Mouse (Mus musculus) heart, postnatal 0 days (tissue): ENCODE measurements around the gene Slc37a1. TPM values are rescaled to one million over a fixed set of nuclear protein-coding genes. Genes with fewer than 3 reads are reported as not detected.

Experiments used
- ATAC-seq: fragments of 200-750 bp; cut with Nextera tagmentation; 2 replicates; pipeline ENCODE4 v1.8.0; 2017; ENCODE audit warnings: low read depth, moderate number of reproducible peaks, moderate library complexity; ENCODE audit not compliant: insufficient read depth
- DNase-seq: peaks from one replicate; pipeline ENCODE4 v3.0.0-alpha.2; 2016; ENCODE audit warnings: low spot score
- H3K27ac ChIP-seq: fragments of 300-500 bp; sonication (generic); 2 replicates; pipeline ENCODE4 v1.5.1; 2014; ENCODE audit warnings: low read depth, mild to moderate bottlenecking
- H3K27me3 ChIP-seq: fragments of 300-500 bp; sonication (generic); 2 replicates; pipeline ENCODE4 v1.6.1; 2014; ENCODE audit warnings: low read length, mixed read lengths; ENCODE audit not compliant: control insufficient read depth, insufficient read depth
- H3K36me3 ChIP-seq: fragments of 300-500 bp; sonication (generic); replicated peaks from 2 replicates; pipeline ENCODE4 v1.6.1; 2014; ENCODE audit warnings: low read length, mixed read lengths; ENCODE audit not compliant: control insufficient read depth, insufficient read depth
- H3K4me1 ChIP-seq: fragments of 300-500 bp; sonication (generic); 2 replicates; pipeline ENCODE4 v1.6.1; 2014; ENCODE audit warnings: antibody characterized with exemption; ENCODE audit not compliant: control insufficient read depth, insufficient read depth
- H3K4me2 ChIP-seq: fragments of 300-500 bp; sonication (generic); 2 replicates; pipeline ENCODE4 v1.6.1; 2014; ENCODE audit warnings: low read depth, mild to moderate bottlenecking, low read length, moderate library complexity
- H3K4me3 ChIP-seq: fragments of 300-500 bp; sonication (generic); 2 replicates; pipeline ENCODE4 v1.5.1; 2014; ENCODE audit warnings: low read depth, low read length
- H3K9ac ChIP-seq: fragments of 300-500 bp; sonication (generic); replicated peaks from 2 replicates; pipeline ENCODE4 v1.6.1; 2014; ENCODE audit warnings: low read depth, low read length, mixed read lengths
- H3K9me3 ChIP-seq: fragments of 300-500 bp; sonication (generic); replicated peaks from 2 replicates; pipeline ENCODE4 v1.6.1; 2016; ENCODE audit warnings: low read length; ENCODE audit not compliant: control insufficient read depth
- CTCF ChIP-seq: IDR thresholded peaks from 2 replicates; pipeline ENCODE4 v1.5.1; 2016; ENCODE audit warnings: antibody characterized with exemption, control low read depth, low read depth
- EP300 ChIP-seq: IDR thresholded peaks from 2 replicates; pipeline ENCODE4 v1.6.1; 2016; ENCODE audit warnings: antibody characterized with exemption, low read depth
- WGBS: fragments of 180-500 bp; shearing (Covaris S2); extraction: QIAGEN DNeasy Blood & Tissue Kit; methylation state at CpG from one replicate; pipeline ENCODE4 v1.1.7; 2014; 5-methylcytosine and 5-hydroxymethylcytosine counted together
- polyA plus RNA-seq: library from polyadenylated mRNA; unstranded; fragments of >200 nt; fragmentation: Nextera tagmentation; extraction: Ambion mirVana; gene quantifications from 2 replicates; pipeline ENCODE4 v1.2.1, GENCODE M21; 2015
- total RNA-seq: library from RNA; depleted of rRNA; stranded (reverse); fragments of >200 nt; gene quantifications from 2 replicates; pipeline ENCODE4 v1.2.3, GENCODE M21; 2014; ENCODE audit warnings: low replicate concordance

Slc37a1 gene
- total and polyA plus RNA-seq, 2 experiments from 2014 or later: 13.5 to 37.9 TPM

- Histone ChIP-seq H3K4me1 (peaks cover 30% of the 10 kb centered on the region), H3K9me3 (no peaks in the 10 kb centered on the region), H3K36me3 (no peaks in the 10 kb centered on the region), H3K27ac (no peak overlapping the region), H3K9ac (peak overlapping the region; percentile 63; the same call in 1 of the 2 replicates), H3K4me3 (peak overlapping the region; percentile 63), H3K4me2 (peak overlapping the region; percentile 98), H3K27me3 (no peaks in the 10 kb centered on the region)
- TF ChIP-seq EP300 (no peak), CTCF (no peak; the same call in 1 of the 2 replicates)
- DNase-seq (peak; percentile 46), ATAC-seq (peak; percentile 47; the same call in 1 of the 2 replicates)
- 25% methylated on average over 25 of the region's 25 CpGs for WGBS
Observed at GRCm38 (mm10) chr17:31295215-31295891, 8.8 kb downstream of the Slc37a1 start.

GRCm38 (mm10) chr17:31295892-31296781 is 9.5 kb downstream of the Slc37a1 start:
- under 1% methylated on average over 68 of the region's 68 CpGs for WGBS
- H3K27ac ChIP-seq: peak overlapping the region; percentile 67
- peak; percentile 78 for ATAC-seq
- peak overlapping the region; percentile 98 for H3K4me2 ChIP-seq
- no peak for TF ChIP-seq EP300
- TF ChIP-seq CTCF: no peak
- peak overlapping the region; percentile 63 for H3K4me3 ChIP-seq
- peaks cover 30% of the 10 kb centered on the region for H3K4me1 ChIP-seq
- H3K9me3 ChIP-seq: no peaks in the 10 kb centered on the region
- no peaks in the 10 kb centered on the region for H3K27me3 ChIP-seq
- peak; percentile 80 for DNase-seq
- no peaks in the 10 kb centered on the region for H3K36me3 ChIP-seq
- H3K9ac ChIP-seq: peak overlapping the region; percentile 63

- no peaks in the 10 kb centered on the region for H3K36me3 ChIP-seq
- peak overlapping the region; percentile 63 for H3K4me3 ChIP-seq
- TF ChIP-seq EP300: no peak
- 0 out of 2 replicates have a peak, but pooled peaks have one; percentile 16 for TF ChIP-seq CTCF
- H3K27ac ChIP-seq: peak overlapping the region; percentile 67; the same call in 1 of the 2 replicates
- 3% methylated on average over 7 of the region's 7 CpGs for WGBS
- H3K4me1 ChIP-seq: peaks cover 30% of the 10 kb centered on the region
- H3K4me2 ChIP-seq: peak overlapping the region; percentile 98
- H3K9me3 ChIP-seq: no peaks in the 10 kb centered on the region
- ATAC-seq (peak; percentile 50), DNase-seq (peak; percentile 78)
- H3K9ac ChIP-seq: no peak overlapping the region
- no peaks in the 10 kb centered on the region for H3K27me3 ChIP-seq
Observed at GRCm38 (mm10) chr17:31297521-31297939, 10.9 kb downstream of the Slc37a1 start.

GRCm38 (mm10) chr17:31298419-31299209 is 12.0 kb downstream of the Slc37a1 start:
- TF ChIP-seq CTCF: no peak
- no peak for TF ChIP-seq EP300
- DNase-seq: no peak
- ATAC-seq: no peak

GRCm38 (mm10) chr17:31299981-31300380 is 13.4 kb downstream of the Slc37a1 start:
- no peak for ATAC-seq
- no peak overlapping the region for H3K27ac ChIP-seq
- H3K4me2 ChIP-seq: no peak overlapping the region
- H3K9me3 ChIP-seq: no peaks in the 10 kb centered on the region
- TF ChIP-seq CTCF: no peak
- TF ChIP-seq EP300: no peak
- no peaks in the 10 kb centered on the region for H3K36me3 ChIP-seq
- WGBS: 92% methylated on average over 4 of the region's 4 CpGs
- H3K4me1 ChIP-seq: peaks cover 33% of the 10 kb centered on the region
- H3K27me3 ChIP-seq: no peaks in the 10 kb centered on the region
- DNase-seq: no peak
- H3K4me3 ChIP-seq: no peak overlapping the region
- no peak overlapping the region for H3K9ac ChIP-seq

More at GRCm38 (mm10) chr17:31298419-31299209, 12.0 kb downstream of the Slc37a1 start:
- H3K9me3 ChIP-seq: no peaks in the 10 kb centered on the region
- peaks cover 30% of the 10 kb centered on the region for H3K4me1 ChIP-seq
- no peaks in the 10 kb centered on the region for H3K36me3 ChIP-seq
- H3K27me3 ChIP-seq: no peaks in the 10 kb centered on the region
- no peak overlapping the region for H3K4me3 ChIP-seq
- H3K4me2 ChIP-seq: no peak overlapping the region; the same call in 1 of the 2 replicates
- WGBS: 57% methylated on average over 6 of the region's 6 CpGs
- no peak overlapping the region for H3K27ac ChIP-seq
- H3K9ac ChIP-seq: no peak overlapping the region
